Mouse (Mus musculus) bone marrow macrophage, adult 2 months (primary cell): ENCODE measurements around the gene Arhgap32.

Source experiments
- CTCF ChIP-seq: IDR thresholded peaks from 2 replicates; pipeline ENCODE4 v1.5.1; 2012; ENCODE audit warnings: low read depth, mild to moderate bottlenecking, low read length, moderate library complexity
- POLR2A ChIP-seq: IDR thresholded peaks from 2 replicates; pipeline ENCODE4 v1.6.1; 2012; ENCODE audit warnings: mild to moderate bottlenecking, low read depth, low read length, borderline replicate concordance

DNA sequence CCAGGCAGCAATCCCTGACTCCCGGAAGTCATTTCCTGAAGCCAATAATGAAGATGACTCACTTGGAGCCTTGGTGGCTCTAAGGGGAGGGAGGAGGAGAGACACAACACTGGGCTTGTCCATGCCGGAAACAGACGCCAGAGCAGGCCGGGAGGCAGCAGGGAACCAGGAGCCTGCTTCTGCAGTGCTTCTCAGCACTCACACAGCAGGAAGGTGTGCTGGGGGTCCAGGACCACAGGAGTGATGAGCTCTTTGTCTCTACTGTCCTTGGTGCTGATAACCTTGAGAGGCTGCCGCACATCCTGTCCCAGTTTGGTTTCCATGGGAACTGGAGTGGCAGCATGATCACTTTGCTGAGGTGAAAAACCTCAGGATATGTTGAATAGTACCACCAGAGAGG lies 176.8 kb downstream of the Arhgap32 start:
- no peak for TF ChIP-seq CTCF
- no peak for TF ChIP-seq POLR2A
